Mouse (Mus musculus) common myeloid progenitor, adult 5-6 weeks (primary cell): Measurements from ENCODE around the gene Atp6v1e2. TPM values are rescaled to one million over a fixed set of nuclear protein-coding genes. Genes with fewer than 3 reads are reported as not detected.

ENCODE experiments used
- ATAC-seq: replicated peaks from 2 replicates; pipeline ENCODE4 v1.8.0; 2016; ENCODE audit warnings: low read depth, mild to moderate bottlenecking, moderate TSS enrichment, inconsistent platforms; ENCODE audit not compliant: poor library complexity, severe bottlenecking
- total RNA-seq: library from RNA; stranded (forward); fragments of 200-1000, 187-1606 nt; gene quantifications from 2 replicates; pipeline ENCODE4 v1.2.3, GENCODE M21; 2017

Gene Atp6v1e2
- total RNA-seq, 1 experiment from 2014 or later = not detected

DNA sequence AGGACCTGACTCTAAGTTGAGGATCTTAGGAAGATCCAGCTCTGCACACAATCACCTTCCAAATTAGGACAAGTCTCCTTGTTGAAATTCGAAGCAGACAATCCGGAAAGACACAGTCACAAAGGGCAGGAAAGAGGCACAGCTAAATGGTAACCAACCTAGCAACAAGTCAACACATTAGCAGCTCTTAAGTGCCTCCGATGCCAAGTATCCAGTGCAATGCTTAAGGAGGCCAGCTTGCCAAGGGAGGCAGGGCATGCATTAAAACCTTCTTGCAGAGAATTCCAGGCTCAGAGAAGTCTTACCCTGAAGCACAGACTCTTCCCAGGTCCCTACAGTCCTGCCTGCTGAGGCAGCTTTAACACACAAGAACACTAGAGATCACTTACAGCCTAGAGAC, 23.0 kb downstream of the Atp6v1e2 start:
- ATAC-seq = no peak

DNA sequence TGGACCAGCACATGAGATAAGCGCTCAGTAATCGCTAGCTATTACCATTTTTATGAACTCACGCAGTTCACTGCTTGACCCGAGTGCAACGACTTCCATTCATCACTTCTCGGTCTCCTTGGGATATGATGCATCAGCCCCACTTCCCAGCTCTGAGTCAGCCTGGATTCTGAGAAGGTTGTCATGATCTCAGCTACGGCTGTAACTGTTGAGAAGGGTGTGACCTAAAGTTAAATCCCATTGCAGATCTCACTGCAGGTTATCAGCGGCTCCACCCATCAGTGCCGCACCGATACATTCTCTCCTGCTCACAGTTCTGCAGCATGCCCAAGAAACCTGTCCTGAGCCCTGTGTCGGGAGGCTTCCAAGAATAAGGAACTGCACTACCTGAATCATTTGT, 28.0 kb downstream of the Atp6v1e2 start:
- no peak for ATAC-seq

DNA sequence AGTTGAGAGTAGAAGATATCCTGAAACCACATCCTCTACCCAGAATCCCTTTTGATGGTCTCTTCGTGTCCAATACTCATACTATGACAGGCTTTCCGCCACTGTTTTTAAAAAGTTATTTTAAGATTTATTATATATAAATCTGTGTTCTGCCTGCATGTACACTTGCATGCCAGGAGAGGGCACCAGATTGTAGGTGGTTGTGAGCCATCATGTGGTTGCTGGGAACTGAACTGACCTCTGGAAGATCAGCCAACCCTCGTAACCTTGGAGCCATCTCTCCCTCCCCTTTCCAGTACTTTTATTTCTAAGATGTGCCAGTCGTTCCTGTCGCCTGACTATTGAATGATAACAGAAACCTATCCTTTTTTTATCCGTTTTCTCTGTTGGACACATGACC, 28.9 kb downstream of the Atp6v1e2 start:
- ATAC-seq = peak; percentile 71; the same call in 1 of the 2 replicates

DNA sequence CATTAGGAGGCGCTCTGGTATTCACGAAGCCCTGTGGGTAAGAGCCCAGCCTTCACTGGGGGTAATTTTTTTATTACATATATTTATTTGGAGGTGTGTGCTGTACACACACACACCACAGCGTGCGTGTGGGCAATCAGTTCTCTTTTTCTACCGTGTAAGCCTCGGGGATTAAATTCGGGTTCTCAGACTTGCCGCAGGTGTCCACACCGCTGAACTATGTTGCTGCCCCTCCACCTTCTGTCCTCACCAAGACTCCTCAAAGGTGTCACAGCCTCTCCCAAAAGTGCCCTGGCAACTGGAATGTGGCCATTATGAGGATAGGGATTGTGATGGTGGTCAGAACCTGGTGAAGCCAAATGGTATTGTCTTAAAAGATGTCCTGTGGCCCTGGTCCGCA, 30.6 kb downstream of the Atp6v1e2 start, which contains the start of gene Tmem247:
TSS of gene Tmem247 (plus strand) at position 301 of the 400 bp plus-strand sequence.
- ATAC-seq = no peak

DNA sequence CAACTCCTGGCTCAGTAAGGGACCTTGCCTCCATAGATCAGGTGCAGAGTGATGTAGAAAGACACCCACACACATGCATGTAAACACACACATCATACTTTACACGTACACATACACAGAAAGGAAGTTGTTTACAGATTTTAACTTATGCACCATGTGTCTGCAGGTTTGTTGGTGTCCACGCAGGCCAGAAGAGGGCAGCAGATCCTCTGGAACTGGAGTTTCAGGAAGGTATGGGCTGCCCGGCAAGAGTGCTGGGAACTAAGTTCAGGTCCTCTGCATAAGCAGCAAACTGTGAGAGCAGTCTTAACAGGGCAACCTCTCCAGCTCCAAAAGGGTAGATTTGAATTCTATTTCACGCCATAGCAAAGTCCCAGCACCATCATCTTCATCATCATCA, 32.2 kb downstream of the Atp6v1e2 start:
- no peak for ATAC-seq

DNA sequence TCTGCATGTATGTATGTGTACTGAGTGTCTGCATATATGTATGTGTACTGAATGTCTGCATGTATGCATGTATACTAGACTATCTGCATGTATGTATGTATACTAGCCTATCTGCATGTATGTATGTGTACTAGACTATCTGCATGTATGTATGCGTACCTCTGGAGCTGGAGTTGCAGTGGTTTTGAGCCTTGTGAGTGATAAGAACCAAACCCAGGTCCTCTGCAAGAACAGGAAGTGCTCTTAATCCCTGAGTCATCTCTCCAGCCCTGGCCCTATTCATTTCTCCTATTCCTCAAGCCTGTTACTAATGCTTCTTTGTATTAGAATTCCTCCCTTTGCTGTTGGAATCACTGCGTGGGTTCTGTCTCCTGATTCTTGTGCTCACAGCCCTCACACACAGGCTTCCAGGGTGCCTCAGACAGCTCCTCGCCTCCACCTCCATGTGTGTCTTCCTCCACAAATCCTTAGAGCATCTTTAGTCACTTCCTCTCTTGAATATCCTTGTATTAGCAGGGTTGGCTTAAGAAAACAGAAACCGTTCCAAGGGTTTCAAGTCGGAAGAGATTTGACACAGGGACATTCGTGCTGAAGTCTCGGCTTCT, 34.6 kb downstream of the Atp6v1e2 start:
- 0 out of 2 replicates have a peak, but pooled peaks have one; percentile 5 for ATAC-seq

DNA sequence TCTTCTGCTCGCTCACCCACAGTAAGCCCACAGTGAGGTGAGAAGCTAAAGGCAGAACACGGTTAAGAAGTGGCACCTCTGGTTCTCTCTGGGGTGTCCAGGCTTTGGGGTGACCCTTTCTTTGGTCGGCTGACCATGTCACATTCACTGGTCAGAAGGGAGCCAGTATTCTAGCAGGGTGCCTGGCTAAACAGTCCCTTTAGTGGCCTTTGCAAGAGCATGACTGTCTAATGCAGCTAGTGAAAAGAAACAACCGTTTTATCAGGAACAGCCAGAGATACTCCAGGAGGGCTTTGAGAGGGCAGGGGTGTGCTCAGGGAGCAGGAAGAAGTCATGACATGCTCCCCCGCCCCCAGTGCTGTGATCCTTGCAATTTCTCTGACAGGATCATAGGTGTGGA, 36.4 kb downstream of the Atp6v1e2 start:
- ATAC-seq = no peak

DNA sequence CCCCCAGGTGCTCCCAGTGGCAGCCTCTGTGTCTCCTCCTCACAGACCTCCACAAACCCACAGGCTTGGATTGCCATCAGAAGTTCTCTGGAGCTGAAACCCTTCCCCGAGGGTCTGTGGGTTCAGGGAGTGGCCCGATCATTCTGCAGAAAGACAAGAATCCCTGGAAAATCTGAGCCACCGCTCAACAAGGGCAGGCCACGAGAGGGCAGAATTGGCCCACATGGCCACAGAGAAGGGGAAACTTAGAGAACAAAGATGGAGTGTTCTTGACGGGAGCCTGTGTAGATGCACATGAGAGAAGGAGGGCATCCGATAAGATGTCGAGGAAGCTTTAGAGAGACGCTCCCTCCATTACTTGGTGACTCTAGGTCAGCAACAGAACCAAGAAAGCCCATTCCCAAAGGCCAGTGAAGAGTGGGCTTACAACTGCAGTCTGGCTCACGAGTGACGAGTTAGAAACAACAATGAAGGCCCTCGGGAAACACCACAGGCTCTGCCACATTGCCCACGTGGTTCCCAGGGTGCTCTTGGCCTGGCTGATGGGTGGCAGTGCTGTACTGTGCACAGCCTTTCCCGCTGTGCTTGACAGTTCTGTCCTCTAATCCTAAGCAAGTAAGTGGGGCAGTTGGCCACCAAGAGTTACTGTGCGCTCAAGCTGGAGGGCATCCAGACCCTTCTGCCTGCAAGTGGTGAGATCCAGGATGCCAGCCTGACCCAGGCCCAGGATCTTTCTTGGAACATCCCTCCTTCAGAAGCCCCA, 37.8 kb downstream of the Atp6v1e2 start:
- ATAC-seq = no peak

DNA sequence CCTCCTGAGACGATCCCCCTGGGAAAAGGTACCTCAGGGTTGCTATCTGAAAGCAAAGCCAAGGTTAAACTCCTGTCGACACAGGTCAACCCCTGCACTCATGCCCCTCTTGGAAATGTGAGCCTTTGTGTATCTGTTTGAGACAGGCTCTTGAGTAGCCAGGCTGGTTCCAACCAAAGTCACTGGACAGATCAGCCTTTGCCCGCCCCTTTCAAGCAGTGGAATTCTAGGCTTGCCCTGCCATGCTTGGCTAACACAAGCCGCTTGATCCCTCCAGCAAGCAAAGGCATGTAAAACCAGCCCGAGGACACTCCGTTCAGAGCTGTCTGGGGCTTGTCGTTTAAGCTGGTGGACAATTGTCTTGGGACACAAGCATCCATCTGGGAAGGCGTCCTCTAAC, 39.4 kb downstream of the Atp6v1e2 start:
- ATAC-seq = no peak

DNA sequence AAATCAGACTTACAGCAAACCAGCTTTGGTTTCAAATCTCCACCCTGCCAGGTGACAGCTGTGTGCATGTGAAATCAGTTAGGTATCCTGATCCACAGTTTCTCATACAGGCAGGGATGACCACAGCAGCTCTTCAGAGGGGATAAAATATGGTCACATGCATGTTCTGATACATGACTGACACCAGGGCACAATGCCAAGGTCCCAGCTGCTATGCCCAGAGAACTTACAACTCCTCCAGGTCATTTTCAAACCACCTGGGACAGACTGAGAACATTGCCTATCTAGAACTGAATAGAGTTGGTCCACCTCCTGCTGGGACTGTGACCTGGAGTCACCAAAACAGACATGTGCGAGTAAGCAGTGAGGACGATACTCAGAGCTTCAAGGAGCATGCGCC, 40.6 kb downstream of the Atp6v1e2 start:
- ATAC-seq = no peak

DNA sequence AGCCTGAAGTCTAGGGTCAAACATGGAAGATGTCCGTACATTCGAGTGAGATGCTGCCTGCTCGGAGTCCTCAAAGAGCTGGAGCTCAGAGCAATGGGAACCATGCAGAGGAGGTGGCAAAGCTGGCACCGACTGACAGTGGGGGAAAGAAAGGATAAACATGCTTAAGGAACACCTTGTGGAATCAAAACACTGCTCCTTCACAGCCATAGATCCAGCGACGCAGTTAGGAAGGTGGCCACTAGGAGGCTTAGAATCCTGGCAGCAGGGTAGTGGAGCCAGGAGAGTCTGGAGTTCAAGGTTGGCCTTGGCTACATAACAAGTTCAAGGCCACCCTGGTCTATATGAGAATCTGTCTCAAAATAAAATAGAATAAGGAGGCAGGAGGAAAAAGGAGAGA, 41.1 kb downstream of the Atp6v1e2 start:
- no peak for ATAC-seq

DNA sequence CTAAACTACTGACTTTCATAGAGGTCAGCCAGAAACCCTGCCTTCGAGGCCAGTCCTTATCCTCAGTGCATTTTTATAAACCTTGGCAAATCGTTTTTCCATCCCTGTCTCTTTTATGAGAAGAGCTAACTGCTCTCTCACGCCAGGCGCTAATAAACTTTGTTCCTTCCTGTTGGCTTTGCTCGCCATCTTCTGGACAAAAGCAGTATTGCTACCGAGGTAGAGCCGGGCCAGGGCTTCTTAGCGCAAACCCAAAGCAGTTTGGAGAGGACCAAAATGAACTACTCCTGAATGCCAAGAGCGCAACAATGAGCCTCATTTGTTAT, 41.6 kb downstream of the Atp6v1e2 start:
- peak; percentile 63 for ATAC-seq

DNA sequence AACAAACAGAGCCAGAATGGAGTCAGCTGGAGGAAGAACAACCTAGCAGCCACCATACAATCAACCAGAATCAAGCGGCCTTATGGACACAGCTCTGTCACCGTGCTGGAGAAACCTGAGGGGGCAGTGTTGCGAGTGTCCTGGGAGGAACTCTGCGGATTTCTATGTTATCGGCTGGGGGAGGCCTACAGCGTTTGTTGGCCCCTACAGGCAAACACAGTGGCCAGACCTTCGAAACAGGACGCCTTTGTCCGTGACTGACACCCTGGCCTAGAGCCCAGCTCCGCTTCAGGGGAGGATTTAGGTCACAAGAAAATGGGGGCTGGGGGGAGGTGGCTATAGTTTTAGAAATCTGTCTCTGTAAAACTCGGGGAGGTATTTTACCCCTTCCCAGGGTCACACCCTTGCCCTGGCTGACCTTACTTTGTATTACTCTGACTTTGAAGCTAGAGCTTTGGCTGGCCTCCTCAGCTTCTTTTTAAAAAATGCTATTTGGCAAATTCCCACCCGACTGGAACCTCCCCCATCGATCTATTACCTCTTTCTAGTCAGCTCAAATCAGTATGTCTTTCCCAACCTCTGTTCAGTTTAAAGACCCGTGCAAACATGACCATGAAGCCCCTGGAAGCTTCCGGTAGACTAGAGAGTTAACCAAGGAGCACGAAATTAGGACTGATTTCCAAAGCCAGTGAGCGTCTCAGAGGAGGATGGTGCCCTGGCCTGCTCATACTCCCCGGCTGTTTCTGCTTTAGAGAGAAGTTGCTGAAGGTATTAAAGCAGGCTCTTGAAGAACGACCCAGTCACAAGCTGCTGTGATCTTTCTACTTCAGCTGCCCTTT, 42.2 kb downstream of the Atp6v1e2 start:
- no peak for ATAC-seq

DNA sequence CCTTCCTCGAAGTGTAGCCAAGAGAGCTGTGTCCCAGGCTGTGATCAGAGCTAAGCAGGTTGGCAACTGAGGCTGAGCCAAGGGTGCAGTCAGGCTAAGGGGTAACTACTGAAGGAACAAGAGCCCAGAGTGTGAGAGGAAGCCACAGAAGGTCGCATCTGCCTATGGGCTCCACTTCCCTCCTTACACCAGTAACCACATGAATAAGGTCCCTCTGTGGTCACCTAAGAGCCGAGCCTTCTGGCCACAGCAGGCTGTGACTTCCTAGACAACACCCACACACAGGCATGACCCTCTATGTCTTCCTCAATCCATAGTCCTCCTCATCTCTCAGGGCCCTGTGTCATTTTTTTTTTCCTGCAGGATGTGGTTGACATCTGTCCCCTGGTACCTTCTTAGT, 43.5 kb downstream of the Atp6v1e2 start:
- peak; percentile 85 for ATAC-seq

DNA sequence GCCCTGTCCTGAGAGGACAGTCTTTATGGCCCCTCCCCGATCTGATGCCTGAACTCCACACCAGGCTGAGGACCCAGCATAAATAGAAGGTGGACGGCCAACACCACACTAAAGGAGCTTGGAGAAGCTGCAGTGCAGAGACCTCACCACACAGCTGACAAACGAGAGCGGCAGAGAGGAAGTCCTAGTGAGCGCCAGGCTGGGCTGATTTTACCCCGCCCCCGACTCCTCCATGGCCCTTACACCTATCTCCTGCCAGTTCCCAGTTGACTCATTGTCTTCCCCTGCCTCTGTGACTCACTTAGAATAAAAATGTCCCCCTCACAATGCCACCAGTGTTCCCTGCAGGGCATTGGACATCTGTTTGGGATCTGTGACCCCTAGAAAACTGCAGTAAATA, 44.1 kb downstream of the Atp6v1e2 start:
- peak; percentile 67 for ATAC-seq

DNA sequence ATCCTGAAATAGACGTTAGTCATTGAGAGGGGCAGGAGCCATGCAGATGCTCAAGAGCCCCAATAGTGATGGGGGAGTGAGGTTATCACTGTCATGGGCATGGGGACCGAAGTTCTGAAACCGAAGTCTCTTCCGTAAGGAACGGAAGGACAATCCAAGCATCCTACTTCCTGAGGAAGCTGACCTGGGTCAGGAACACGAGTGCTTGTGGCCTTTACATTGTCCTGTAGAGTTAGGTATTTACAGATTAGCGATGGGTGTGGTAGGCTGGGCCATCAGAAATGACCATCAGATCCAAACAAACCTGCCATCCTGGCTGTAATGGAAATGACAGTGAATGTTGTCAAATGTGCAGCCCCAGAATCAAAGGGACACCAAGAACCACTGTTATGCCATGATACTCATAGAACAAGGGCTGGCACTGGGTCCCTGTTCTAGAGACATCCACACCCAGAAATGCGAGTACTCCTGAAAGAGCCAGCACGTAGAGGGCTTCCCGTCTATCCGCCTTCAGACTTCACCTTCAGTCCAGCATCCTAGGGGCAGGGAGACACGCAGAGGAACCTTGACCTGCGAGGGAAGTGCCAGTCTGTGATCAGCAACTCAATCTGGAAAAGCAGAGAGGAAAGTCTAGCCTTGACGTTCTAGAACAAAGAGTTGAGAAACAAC, 45.2 kb downstream of the Atp6v1e2 start:
- no peak for ATAC-seq

DNA sequence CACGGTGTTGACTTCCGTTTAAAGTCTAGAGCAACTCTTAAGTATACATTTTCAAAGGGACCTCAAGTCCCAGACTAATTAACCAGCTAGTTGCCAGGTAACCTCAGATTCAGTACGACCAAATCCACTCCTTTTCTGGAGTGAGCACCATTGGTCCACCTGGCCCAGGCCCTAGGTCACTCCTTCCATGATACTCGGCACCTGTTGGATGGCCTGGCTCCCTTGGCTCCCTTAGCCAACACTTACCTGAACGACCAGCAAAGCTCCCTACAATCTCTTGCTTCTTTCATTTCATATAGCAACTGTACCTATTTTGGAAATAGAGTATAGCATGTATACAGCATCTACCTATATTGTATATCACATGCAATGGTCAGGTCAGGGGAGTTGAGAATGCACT, 47.1 kb downstream of the Atp6v1e2 start:
- ATAC-seq = no peak

DNA sequence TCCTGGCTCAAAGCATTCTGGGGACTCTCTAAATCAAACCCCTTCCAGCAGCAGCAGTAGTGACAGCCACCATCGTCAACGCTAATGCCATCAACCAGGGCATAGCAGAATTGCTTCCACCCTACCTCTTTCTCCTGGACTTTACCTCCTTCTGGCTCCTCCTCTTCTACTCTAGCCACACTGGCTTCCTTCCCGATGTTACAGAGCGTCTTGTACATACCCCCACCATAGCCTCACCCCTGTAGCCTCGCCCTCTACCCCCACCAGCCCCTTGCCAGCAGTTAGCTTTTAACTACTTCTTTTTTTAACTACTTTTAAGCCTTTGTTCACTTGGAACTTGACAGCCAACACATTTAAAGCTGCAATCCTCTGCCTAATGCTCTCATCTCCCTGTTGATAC, 47.9 kb downstream of the Atp6v1e2 start:
- ATAC-seq = no peak

DNA sequence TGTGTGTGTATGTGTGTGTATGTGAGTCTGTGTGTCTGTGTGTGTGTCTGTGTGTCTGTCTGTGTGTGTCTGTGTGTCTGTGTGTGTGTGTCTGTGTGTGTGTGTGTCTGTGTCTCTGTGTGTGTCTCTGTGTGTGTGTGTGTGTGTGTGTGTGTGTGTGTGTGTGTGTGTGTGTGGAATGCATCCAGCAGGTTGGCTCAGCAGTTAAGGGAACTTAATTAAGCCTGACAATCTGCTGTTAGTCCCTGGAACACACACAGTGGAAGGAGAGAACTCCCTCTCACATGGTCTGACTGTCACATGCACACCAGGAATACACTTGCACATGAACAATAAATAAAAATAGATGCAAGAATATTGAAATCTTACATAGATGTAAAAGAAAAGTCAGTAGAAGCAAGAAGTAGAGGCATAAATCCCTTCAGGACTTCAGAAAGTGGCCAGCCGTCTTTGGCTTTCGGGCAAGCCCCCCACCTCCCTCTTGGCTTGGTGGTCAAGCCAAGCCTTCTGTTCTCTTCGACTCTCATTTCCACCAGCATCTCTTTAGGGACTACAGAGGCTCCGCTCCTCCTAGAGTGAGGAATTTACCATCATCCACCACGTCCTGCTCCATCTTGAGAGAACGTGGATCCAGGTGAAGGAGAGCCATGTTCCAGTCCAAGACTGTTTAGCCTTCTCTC, 50.1 kb downstream of the Atp6v1e2 start:
- ATAC-seq = no peak

DNA sequence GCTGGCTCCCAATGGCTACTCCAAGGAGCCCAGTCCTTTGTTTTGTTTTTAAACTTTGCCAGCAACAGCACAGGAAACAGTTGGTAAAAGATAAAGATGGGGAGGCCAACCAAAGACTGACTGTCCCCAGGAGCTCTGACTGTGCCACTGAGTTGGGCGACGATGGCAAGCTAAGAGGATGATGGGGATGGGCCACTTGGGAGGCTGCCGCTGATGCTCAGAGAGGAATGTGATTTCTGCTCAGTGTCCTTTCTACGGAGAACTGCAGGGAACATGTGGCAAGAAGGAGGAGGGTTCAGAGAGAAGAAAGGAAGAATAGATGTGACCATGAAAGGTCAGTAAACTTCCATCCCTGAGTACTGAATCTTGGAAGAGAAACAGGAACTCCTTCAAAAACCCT, 52.5 kb downstream of the Atp6v1e2 start:
- ATAC-seq = no peak
